Mouse (Mus musculus) MEL-GATA-1-ER (cell line): ENCODE measurements at regions not wholly inside any gene's neighbourhood (a gene's known extent, or its start where the extent isn't known, plus 50 kb on each side); places are given as distances from the start of the nearest gene placed in this dataset.
A peak's percentile ranks its signal among the peaks of the same experiment; 100 is the strongest.

Experiments used
- DNase-seq: peaks from one replicate; pipeline ENCODE4 v3.0.0-alpha.2; 2012; ENCODE audit warnings: low read depth; ENCODE audit errors: extremely low read depth

GRCm38 (mm10) chr2:61245526-61245925 lies 282.5 kb upstream of the Rbms1 start:
- DNase-seq = no peak

GRCm38 (mm10) chr2:61221676-61222075 lies 258.7 kb upstream of the Rbms1 start:
- DNase-seq = no peak

- no peak for DNase-seq
Observed at GRCm38 (mm10) chr2:61221157-61221556, 258.2 kb upstream of the Rbms1 start.

- no peak for DNase-seq
Observed at GRCm38 (mm10) chr2:61213951-61214350, 251.0 kb upstream of the Rbms1 start.

- DNase-seq = no peak
Observed at GRCm38 (mm10) chr2:61201387-61201786, 238.4 kb upstream of the Rbms1 start.

GRCm38 (mm10) chr2:61193976-61194375 lies 231.0 kb upstream of the Rbms1 start:
- DNase-seq = no peak

GRCm38 (mm10) chr2:61182424-61182979 lies 219.5 kb upstream of the Rbms1 start:
- DNase-seq = no peak

- no peak for DNase-seq
Observed at GRCm38 (mm10) chr2:61177801-61178200, 214.8 kb upstream of the Rbms1 start.

- DNase-seq = no peak
Observed at GRCm38 (mm10) chr2:61176807-61177206, 213.8 kb upstream of the Rbms1 start.

GRCm38 (mm10) chr2:61173581-61173980 lies 210.6 kb upstream of the Rbms1 start:
- no peak for DNase-seq

- no peak for DNase-seq
Observed at GRCm38 (mm10) chr2:61161336-61161735, 198.3 kb upstream of the Rbms1 start.

GRCm38 (mm10) chr2:61159761-61160160 lies 196.8 kb upstream of the Rbms1 start:
- DNase-seq = no peak

GRCm38 (mm10) chr2:61138998-61139631 lies 176.1 kb upstream of the Rbms1 start:
- DNase-seq = no peak

GRCm38 (mm10) chr2:61138625-61138997 lies 175.6 kb upstream of the Rbms1 start:
- DNase-seq = no peak

GRCm38 (mm10) chr2:61137378-61137777 lies 174.4 kb upstream of the Rbms1 start:
- peak; percentile 33 for DNase-seq

- no peak for DNase-seq
Observed at GRCm38 (mm10) chr2:61136926-61137325, 173.9 kb upstream of the Rbms1 start.

GRCm38 (mm10) chr2:61123046-61123806 lies 160.2 kb upstream of the Rbms1 start:
- no peak for DNase-seq

- DNase-seq = no peak
Observed at GRCm38 (mm10) chr2:61121281-61121680, 158.3 kb upstream of the Rbms1 start.

- DNase-seq = no peak
Observed at GRCm38 (mm10) chr2:61114620-61115019, 151.6 kb upstream of the Rbms1 start.

- DNase-seq = no peak
Observed at GRCm38 (mm10) chr2:61113916-61114315, 150.9 kb upstream of the Rbms1 start.

- DNase-seq = no peak
Observed at GRCm38 (mm10) chr2:61110591-61110990, 147.6 kb upstream of the Rbms1 start.

- no peak for DNase-seq
Observed at GRCm38 (mm10) chr2:61109564-61109963, 146.6 kb upstream of the Rbms1 start.

GRCm38 (mm10) chr2:61105169-61105568 lies 142.2 kb upstream of the Rbms1 start:
- no peak for DNase-seq
